Mouse (Mus musculus) cortical plate, adult 2 months (tissue): ENCODE measurements around the gene Mthfs.
"Not testable (repeated sequence)": the region's sequence is repeated elsewhere in the genome, so short reads cannot be mapped to it uniquely, and the experiment has no call there.

Experiments used
- CTCF ChIP-seq: fragments of 200-500 bp; IDR thresholded peaks from 2 replicates; pipeline ENCODE4 v1.5.1; 2011; ENCODE audit warnings: mild to moderate bottlenecking, control low read depth, low read length; ENCODE audit not compliant: insufficient read depth; ENCODE audit errors: extremely low read depth
- POLR2A ChIP-seq: fragments of 200-500 bp; IDR thresholded peaks from 2 replicates; pipeline ENCODE4 v1.6.1; 2011; ENCODE audit warnings: mild to moderate bottlenecking, low read length, control low read depth; ENCODE audit not compliant: insufficient read depth; ENCODE audit errors: extremely low read depth

- not testable (repeated sequence) for TF ChIP-seq CTCF, POLR2A
Measured at GRCm38 (mm10) chr9:89187006-89187405, 23.5 kb upstream of the Mthfs start.
